Mouse (Mus musculus) CD4-positive helper T cell, adult 2 months (primary cell): Measurements from ENCODE around the gene Nqo1.

Experiments used
- DNase-seq: peaks from one replicate; pipeline ENCODE4 v3.0.0-alpha.2; 2012; ENCODE audit warnings: low read depth, missing footprints, low spot score

The Nqo1 gene

DNA sequence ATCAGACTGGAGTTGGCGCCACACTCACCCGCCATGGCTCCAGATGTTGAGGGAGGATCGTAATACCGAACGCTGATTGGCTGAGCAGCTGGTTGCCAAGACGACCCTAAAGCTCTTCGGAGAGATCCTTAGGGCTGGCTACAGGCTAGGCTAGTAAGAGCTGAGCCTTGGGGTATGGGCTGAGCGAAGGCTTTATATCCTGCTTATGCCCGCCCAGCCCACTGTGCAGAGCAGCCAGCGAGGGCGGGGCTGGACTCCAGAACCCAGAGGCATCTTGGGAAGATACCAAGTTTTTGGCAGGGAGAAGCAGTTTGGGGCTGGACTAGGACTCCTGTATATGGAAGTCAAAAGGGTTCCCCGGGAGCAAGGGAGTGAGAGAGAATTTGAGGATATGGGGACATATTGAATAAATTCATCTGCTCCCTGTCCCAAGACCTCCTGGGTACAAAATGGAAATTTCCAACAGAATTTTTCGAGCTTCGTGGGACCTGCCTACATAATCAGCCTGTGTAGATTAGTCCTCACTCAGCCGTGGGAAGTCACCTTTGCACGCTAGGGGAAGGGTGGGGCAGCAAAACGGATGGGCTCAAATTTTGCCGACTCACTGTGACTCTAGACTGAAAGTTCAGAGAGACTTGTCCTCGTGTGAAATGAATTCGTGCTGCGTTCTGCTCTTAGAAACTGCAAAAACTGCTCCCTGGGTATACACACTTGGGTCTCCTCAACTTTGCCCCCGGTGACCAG, at the start of gene Nqo1:
TSS of gene Nqo1 (minus strand) at position 169 of the 744 bp plus-strand sequence.
- DNase-seq = peak; percentile 53

DNA sequence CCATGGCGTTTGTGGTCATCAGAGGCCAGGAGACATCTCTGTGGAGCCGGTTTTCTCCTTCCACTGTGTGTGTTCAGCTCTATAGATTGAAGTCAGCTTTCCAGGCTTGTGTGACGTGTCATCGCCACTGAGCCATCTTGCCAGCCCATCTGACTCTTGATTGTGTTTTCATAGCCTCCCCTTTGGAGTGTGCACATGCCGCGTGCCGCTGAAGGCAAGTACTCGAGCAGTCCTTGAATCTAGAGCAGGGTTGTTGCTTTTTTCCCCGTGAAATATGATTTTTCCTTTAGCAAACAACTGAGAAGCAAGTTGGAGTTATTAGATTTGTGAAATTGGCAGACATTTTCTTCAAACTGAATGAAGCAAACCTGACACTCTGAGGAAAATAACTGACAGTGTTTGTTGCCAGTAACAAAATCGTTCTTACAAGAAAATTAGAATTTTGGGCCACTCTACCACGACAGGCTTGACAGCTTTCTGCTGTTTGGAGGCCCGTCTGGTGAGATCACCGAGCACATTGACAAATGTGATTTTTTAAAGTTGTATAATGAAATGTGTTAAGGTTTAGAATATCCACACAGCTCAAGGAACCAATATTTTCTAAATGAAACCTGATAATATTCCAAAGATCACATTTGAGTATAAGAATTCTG, 48.5 kb upstream of the Nqo1 start:
- DNase-seq = no peak

DNA sequence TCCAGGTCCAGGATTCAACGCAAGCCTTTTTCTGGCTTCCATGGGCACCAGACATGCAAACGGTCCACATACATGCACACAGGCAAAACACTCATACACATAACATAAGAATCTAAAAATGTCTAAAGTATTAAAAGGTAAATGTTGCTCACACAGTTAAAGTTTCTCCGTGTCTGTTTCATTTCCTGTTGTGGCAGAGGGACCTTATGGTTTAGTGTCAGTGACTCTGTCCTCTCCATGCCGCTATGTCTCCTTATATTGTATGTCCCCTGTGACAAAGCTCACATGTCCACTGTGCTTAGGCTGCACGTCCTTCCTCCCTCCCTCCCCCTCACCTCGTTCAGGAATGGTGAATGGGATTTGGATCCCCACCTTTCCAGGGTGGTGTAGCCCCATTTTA, 46.6 kb upstream of the Nqo1 start:
- no peak for DNase-seq

DNA sequence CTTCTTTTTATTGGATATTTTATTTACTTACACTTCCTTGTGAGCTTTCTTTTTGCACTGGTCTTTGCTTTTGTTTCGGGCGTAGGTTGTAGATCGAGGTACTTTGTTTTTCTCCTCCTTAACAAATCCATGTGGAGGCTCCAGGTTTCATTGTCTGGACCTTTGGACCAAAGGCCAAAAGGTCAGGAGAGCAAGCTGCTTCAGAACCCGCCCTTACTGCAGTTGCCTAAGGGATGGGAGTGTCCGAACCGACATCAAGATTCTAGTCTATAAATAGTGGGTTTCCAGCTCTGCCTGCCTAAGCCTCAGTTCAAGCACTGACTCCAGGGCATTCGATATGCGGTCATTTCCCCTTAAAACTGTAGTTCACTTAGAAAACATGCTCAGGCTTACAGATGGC, 46.1 kb upstream of the Nqo1 start:
- no peak for DNase-seq

DNA sequence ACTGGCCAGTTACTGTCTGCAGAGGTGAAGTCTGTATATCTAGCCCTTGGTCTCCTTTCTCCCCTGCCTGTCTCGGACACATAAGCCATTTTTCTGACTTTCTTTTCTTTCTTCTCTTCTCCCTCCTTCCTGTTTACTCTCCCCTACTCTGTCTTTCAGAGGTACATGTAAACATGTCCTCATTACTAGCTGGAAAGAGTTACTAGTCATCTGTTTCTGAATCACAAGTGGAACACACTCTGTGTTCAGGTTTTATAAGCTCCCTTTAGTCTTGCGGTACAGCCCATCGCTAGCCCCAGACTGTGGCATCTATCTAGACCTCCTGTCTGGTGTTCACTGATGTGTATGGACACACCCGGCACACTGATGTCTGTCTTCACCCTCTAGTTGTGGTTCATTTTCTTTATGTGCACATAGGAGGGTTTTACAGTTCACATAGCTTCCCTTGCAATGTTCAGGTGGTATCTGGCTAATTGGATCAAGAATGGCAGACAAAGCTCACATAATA, 45.4 kb upstream of the Nqo1 start:
- DNase-seq = no peak

DNA sequence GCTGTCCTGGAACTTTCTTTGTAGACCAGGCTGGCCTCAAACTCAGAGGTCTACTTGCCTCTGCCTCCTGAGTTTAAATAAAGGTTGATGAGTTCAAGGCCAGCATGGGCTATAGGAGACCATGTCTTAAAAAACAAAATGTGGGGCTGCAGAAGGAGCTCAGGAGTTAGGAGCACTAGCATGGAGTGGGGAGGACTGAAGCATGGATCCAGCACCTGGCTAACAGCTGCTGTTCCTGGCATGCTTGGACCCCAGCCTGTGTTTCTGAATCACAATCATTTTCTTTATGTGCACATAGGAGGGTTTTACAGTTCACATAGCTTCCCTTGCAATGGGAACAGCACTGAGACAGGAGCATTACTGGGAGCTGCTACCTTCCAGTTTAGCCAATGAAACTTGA, 44.7 kb upstream of the Nqo1 start:
- DNase-seq = no peak

DNA sequence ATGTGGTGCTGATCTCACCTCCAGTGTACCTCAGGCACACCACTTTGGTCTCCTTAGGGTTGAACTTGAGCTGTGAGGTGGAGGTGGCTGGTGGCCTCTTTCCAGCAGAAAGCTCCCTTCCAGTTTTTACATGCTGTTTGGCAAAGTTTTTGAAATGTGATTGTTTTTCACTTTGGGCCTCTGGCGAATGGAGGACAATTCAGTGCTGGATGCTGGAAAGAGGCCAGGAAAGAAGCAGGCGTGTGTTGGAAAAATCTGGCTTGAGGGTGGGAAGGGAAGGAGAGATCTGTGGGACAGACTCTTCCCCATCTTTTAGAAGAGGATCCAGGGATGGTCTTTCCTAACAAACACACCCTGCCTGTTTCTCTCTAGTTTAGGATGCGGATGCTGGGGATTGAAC, 41.6 kb upstream of the Nqo1 start:
- DNase-seq = no peak

DNA sequence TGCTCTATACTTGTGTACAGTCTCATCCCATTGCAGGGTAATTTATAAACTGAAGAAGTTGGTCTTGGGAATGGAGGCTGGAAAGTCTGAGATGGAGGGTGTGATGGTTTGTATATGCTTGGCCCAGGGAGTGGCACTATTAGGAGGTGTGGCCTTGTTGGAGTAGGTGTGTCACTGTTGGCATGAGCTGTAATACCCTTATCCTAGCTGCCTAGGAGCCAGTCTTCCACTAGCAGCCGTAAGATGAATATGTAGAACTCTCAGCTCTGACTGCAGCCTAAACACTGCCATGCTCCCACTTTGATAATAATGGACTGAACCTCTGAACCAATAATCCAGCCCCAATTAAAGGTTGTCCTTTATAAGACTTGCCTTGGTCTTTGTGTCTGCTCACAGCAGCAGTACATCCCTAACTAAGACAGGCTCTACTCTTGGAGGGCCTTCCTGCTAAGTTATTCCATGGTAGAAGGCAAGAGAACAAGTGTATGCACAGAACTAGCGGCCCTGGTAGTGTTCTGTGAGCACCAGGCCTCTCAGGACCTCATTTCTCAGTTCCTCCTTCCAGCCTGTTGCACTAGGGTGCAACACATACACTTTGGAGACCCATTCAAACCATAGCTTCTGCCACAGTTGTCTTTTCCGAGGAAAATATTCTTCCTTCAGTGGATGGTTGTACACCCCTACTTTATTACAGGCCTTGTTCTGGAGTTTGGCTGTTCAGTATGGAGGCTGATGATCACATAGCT, 37.0 kb upstream of the Nqo1 start:
- no peak for DNase-seq

DNA sequence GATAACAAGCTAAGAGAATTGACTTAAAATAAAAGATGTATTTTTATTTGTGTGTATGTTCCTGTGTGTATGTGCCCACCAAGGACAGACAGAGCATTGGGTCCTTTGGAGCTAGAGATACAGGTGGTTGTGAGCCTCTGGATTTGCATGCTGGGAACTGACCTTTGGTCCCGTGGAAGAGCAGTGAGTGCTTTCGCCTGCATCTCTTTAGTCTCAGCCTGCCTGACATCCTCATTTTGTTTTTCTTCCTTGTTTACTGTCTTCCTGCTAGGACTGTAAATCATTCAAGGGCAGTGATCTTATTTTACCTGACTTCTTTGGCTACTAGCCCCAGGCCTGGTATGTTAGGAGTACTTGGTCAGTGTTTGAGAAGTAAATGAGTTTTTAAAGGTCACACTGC, 34.7 kb upstream of the Nqo1 start:
- DNase-seq = no peak

DNA sequence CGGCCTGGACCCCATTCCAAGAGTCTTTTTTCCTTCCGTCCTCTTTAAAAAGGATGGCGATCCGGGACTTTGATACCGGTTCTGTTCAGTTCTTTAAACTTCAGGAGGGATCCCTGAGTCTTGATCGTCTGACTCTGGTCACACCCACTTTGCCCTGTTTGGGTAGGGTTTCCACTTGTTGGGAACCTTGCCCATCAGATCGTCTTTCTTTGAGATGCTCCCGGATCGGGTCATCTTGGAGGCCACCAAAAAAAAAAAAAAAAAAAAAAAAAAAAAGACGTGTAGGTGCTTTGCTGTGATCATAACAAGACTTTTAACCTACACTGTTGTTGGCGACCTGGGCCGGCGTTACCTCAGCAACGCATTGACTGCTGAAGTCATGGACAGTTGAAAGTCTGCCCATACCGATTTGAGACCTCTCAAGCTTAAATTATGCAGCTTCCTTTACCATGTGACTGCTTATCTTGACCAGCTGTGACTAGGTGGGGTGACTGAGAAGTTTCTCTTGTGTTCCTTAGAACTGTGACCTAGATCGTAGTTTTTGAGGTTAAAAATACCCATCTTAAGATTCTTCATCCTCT, 33.9 kb upstream of the Nqo1 start:
- peak; percentile 59 for DNase-seq

DNA sequence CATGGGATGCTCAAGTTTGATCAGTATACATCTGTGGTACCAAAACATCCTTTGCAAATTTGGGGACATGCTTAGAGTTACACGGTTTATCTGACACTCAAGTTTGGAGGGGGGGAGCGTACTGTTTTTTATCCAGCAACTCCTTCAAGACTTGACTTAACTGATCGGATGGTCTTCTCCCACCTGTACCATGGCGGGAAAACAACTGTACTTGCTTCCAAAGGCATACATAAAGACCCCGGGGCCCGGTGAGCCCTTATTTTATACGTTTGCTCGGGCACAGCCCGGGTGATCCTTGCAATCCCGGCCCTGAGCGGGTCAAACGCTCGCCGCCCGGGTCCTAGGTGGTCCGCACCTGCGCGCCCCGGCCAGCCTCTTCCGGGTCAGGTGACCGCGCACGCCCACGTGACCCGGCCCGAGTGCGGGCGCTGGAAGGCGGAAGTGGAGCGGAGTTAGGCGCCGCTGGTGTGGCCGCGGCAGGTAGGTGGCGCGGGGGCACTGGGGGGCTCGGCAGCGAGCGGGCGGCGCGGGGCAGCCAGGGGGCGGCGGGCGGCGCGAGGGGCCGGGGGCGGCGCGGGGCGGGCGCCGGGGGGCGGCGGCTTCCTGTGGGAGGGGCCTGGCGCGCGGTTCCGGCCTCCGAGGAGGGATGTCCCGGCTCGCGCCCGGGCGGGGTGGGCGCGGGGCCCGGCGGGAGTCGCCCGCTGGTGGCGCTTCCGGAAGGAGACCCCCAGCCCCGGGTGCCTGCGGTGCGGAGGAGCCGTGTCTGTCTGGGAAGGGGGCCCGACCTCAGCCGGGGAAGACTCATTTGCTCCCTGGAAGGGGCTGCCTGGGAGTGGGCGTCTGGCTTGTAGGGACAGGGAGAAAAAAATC, 33.2 kb upstream of the Nqo1 start, which contains the start of gene Wwp2:
TSS of gene Wwp2 (plus strand) at position 404 of the 870 bp plus-strand sequence.
- peak; percentile 86 for DNase-seq

DNA sequence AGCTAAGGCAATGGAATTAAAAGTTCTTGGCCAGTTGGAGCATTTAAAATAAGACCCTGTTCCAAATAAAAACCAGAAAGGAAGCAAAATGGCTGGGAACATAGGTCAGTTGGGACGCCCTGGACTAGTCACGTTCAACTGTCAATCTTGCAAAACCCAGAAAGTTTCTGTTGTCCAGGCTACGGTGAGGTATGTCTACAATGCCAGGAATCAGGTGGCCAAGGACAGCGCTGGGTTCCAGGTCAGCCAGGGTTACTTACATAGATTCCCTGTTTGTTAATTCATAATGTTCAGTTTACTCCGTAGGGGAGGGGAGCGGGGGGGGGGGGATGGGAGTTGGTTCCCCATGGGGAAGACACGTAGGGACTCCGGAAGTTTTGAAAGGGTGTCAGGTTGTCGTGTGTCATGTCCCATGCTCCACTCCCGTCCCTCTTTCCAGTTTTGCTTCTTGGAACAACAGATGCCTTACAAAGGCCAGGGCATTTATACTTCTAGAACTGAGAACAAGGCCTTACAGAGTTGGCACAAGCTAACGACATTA, 32.5 kb upstream of the Nqo1 start:
- DNase-seq = no peak

DNA sequence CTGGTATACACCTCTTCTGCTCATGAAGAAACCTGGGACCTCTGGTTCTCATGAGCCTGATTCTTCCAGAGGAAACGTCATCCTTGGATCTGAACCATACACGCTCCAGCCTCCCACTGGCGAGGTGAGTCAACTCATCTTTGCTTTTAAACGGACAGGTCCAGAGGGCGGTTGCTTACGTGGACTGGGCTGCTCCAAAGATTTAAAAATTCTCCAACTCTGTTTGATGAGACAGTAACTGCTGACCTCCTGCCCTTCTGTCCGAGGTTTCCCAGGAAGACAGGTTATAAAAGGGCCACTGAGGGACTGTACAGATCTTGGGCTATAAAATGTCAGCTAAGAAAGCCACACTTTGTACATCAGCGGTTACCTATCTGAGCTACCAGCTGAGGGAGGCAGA, 27.8 kb upstream of the Nqo1 start:
- DNase-seq = no peak

DNA sequence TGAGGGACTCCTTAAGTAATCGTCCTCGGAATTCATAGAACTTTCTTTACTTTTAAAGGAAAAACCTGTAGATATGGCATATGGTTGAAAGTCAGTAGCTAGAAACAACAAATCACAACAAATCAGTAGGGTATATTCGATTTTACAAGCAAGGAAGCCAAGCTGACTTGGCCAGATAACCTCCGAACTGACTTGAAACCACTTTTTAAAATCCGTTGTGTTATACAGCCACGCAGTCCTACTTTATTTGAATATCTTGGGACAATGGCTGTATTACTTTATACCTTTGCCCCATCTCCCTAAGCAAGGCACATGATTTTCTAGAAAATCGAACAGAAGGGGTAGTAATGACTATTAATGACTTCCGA, 22.2 kb upstream of the Nqo1 start:
- no peak for DNase-seq

DNA sequence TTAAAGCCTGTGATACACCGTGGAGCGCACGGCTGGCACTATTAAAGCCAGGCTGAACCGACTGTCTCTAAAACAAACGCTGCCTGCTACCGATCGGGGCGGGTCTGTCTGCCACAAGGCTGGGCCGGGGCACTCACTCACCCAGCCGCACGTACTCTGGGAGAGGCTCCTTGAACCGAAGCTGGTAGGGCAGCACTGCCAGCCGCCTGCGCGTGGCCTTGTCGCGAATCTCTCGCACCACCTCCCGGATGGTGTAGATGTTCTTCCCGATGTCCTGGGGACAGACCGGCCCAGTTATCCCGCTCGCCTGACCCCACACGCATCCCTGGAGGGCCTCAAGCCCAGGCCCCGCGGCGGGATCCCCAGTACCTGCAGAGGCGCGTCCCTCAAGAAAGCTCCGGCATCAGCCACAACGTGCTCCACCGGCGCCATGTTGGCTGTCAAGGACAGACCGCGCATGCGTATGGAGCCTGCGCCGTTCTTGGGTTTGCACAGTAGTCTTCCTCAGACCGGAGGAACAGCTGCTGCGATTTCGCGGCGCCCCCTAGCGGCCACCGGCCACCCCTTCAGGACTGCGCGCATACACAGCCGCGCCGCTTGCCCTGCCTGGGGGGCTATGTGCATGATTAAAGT, 21.7 kb upstream of the Nqo1 start, which contains the start of gene Nob1:
TSS of gene Nob1 (minus strand) at position 455 of the 633 bp plus-strand sequence.
- peak; percentile 98 for DNase-seq

DNA sequence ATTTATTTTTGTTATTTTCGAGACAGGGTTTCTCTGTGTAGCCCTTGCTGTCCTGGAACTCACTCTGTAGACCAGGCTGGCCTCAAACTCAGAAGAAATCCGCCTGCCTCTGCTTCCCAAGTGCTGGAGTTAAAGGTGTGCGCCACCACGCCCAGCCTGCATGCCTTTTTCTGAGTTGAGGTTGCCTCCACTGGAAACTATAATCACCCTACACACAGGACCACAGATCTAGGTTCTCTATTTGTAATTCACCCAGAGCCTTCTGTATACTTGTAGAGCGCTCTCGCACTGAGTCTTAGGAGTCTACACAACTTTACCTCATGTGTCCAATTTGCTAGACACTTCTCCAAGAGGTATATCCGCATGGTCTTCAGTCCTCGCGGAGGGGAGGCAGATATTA, 21.2 kb upstream of the Nqo1 start:
- DNase-seq = no peak

DNA sequence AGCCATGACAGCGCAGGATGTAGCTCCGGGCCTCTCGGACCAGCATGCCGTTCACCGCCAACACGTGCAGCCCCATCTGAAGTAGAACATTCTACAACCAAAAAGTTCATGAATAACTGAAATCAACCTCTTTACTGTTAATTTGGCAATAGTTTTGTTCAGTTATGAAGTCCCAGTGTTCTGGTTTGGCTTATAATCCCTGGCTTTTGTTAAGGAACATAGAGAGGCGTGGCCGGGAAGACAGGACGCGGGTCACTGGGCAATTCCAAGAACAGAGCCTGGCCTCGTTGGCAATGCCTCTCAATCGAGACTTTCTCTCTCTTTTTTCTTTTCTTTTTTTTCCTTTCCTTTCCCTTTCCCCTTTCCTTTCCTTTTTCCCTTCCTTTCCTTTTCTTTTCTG, 14.0 kb upstream of the Nqo1 start:
- no peak for DNase-seq

DNA sequence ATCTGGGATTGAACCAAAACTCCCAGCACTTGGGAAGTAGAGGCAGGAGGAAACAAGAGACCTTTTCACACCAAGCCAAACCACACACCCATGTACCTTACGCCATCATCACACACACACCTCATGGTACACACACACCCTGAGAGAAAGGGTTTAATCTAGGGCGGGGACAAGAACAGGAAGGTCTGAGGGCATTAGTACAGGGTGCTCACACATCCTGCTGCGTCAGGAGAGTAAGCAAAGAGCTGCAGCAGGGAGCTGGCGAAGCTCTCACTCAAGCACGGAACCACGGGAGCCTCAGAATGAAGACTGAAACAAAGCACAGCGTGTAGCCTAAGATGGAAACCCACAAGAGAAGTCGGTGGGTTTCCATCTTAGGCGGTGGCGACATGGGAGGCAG, 10.9 kb upstream of the Nqo1 start:
- DNase-seq = no peak

DNA sequence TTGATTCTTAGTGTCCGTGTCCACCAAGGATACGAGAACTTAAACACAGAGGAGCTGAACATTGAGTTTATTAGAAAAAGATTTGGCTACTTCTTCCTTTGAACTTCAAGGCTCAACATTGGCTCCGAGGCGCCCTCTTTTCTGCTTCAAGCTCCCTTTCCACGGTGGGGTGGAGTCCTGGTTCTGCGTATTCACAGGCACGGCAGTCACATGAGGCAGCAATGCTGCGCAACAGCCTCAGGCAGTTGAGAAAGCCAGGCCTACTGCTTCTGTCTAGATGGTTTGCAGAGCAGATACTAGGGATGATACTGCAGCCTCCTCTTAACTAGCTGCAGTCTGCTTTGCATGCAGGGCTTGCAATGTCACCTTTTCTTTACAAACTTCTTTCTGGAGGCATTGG, 9.5 kb upstream of the Nqo1 start:
- DNase-seq = no peak

DNA sequence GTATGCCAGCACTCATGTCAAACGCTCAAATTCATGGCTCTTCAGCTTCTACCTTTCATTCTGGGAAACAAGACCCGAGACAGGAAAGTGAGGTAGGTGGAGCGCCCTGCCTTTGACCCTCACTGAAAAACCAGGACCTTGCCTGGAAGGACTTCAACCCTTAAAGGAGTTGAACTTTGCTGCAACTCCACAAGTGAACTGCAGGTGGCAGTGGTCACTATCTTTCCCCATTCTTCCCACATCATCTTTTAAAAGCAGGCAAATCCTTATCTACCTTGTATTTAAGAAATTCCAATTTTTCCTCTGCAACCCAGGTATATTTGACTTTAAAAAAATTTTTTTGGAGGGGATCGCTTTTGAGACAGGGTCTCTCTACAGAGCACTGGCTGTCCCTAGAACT, 8.4 kb upstream of the Nqo1 start:
- DNase-seq = peak; percentile 36
